Mouse (Mus musculus) fibroblast of lung, adult 2 months (primary cell): ENCODE measurements around the gene Adamts14.

Experiments
- DNase-seq: peaks from one replicate; pipeline ENCODE4 v3.0.0-alpha.2; 2011; ENCODE audit warnings: low read depth

Adamts14 gene

GRCm38 (mm10) chr10:61275669-61276110 is 2.5 kb upstream of the Adamts14 start:
- DNase-seq, result no peak

- no peak for DNase-seq
Observed at GRCm38 (mm10) chr10:61274532-61274931, 1.3 kb upstream of the Adamts14 start.

GRCm38 (mm10) chr10:61273844-61274215 is 592 bp upstream of the Adamts14 start:
- no peak for DNase-seq

- DNase-seq, result no peak
Observed at GRCm38 (mm10) chr10:61272631-61273030, 607 bp downstream of the Adamts14 start.

- DNase-seq, result peak; percentile 76
Observed at GRCm38 (mm10) chr10:61272089-61272626, 1.1 kb downstream of the Adamts14 start.

- DNase-seq, result no peak
Observed at GRCm38 (mm10) chr10:61267378-61267777, 5.9 kb downstream of the Adamts14 start.

- DNase-seq, result no peak
Observed at GRCm38 (mm10) chr10:61263606-61264005, 9.6 kb downstream of the Adamts14 start.

- DNase-seq, result no peak
Observed at GRCm38 (mm10) chr10:61261229-61262156, 11.7 kb downstream of the Adamts14 start.

- DNase-seq, result no peak
Observed at GRCm38 (mm10) chr10:61258131-61258530, 15.1 kb downstream of the Adamts14 start.

- DNase-seq, result no peak
Observed at GRCm38 (mm10) chr10:61256665-61257064, 16.6 kb downstream of the Adamts14 start.

GRCm38 (mm10) chr10:61255190-61255589 is 18.0 kb downstream of the Adamts14 start:
- DNase-seq, result no peak

GRCm38 (mm10) chr10:61254761-61255160 is 18.5 kb downstream of the Adamts14 start:
- no peak for DNase-seq

- DNase-seq, result no peak
Observed at GRCm38 (mm10) chr10:61249951-61250350, 23.3 kb downstream of the Adamts14 start.

GRCm38 (mm10) chr10:61248596-61249114 is 24.6 kb downstream of the Adamts14 start:
- no peak for DNase-seq

GRCm38 (mm10) chr10:61246288-61246687 is 26.9 kb downstream of the Adamts14 start:
- no peak for DNase-seq

GRCm38 (mm10) chr10:61241961-61242421 is 31.2 kb downstream of the Adamts14 start:
- DNase-seq, result no peak

- DNase-seq, result no peak
Observed at GRCm38 (mm10) chr10:61240108-61240920, 32.9 kb downstream of the Adamts14 start.

- DNase-seq, result no peak
Observed at GRCm38 (mm10) chr10:61237391-61237785, 35.9 kb downstream of the Adamts14 start.

- DNase-seq, result no peak
Observed at GRCm38 (mm10) chr10:61236683-61237390, 36.4 kb downstream of the Adamts14 start.

- DNase-seq, result no peak
Observed at GRCm38 (mm10) chr10:61235677-61236267, 37.5 kb downstream of the Adamts14 start.

GRCm38 (mm10) chr10:61234319-61234718 is 38.9 kb downstream of the Adamts14 start:
- DNase-seq, result no peak
